Mouse (Mus musculus) T-cell, adult 2 months (primary cell): ENCODE data around the gene Nrbp1.
"Not testable (repeated sequence)": the region's sequence is repeated elsewhere in the genome, so short reads cannot be mapped to it uniquely, and the experiment has no call there.

ENCODE experiments used
- DNase-seq: peaks from one replicate; pipeline ENCODE4 v3.0.0; 2022; ENCODE audit warnings: low spot score

Nrbp1 gene

DNA sequence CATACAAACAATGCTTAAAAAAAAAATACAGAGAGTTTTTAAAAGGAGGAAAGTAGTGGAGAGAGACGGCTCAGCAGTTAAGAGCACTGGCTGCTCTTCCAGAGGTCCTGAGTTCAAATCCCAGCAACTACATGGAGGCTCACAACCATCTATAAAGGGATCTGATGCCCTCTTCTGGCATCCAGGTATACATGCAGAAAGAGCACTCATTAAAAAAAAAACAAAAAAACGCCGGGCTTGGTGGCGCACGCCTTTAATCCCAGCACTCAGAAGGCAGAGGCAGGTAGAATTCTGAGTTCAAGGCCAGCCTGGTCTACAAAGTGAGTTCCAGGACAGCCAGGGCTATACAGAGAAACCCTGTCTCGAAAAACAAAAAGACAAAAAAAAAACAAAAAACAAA lies 24.1 kb upstream of the Nrbp1 start:
- not testable (repeated sequence) for DNase-seq

DNA sequence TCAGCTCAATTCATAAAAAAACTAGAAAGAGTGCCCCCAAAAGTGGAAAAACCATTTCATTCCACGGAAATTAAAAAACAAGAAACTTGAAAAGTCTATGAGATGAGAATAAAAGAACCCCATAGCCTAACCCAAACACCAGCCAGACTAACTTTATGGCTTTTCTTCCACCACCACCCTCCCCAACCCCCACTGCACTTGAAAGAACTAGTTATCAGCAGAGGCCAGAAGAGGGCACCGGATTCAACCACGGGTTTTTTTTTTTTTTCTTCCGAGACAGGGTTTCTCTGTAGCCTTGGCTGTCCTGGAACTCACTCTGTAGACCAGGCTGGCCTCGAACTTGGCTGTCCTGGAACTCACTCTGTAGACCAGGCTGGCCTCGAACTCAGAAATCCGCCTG lies 22.4 kb upstream of the Nrbp1 start:
- DNase-seq: peak; percentile 55

DNA sequence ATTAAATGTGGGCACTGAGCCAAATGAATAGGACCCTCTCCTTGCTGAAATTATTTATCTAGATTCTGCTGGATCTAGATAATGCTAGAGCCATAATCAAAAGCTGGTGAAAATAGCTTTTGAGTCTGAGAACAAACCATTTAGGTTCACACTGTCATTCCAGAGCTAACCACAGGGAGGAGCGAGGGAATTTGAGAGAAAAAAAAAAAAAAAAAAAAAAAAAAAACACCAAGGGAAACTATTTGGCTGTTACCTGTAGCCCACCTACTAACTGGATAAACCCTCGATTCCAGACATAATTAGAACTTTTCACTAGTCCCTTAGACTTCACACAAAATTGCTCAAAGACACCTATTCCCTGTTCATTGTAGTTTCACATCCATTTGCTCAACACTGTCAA lies 21.6 kb upstream of the Nrbp1 start:
- DNase-seq: no peak

DNA sequence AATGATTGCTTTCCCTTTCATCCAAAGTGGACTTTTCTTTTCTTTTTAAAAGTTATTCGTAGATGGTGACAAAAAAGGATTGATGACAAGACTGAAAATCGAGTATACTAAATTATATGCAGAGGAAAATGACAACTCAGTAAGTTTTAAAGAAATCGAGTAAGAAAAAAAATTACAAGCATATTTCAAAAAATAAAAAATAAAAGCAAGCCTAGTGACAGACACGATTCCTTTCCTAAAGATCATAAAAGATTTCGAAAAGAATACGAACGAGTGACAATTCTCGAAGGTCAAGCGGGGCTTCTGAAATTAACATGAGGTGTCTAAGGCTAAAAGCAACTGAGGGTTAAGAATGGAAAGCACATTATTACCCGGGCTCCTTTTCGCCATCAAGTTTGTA lies 21.2 kb upstream of the Nrbp1 start:
- DNase-seq: no peak

DNA sequence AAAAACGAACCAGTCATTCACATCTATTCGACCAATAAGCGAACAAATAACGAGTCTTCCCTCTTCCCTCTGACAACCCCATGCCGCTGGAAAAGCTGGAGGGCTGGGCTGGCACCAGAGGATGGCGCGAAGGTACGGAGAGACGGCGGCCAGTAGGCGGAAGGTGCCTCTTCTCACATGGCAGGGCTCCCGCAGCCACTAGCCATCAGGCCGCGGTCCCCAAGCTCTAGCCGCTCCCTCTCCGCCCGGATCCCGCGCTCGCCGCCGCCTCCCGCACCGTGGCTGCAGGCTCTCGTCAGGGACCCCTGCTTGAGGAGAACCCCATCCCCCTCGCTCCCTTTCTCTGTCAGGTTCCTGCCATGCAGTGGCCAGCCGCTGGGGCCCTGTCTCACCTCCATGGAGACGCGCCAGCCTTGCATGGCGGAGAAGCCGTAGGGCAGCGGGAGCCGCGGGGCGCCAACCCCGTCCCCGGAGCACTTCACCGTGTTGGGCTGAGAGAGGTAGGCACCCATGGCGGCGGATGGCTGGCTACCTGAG lies 20.7 kb upstream of the Nrbp1 start:
- no peak for DNase-seq

DNA sequence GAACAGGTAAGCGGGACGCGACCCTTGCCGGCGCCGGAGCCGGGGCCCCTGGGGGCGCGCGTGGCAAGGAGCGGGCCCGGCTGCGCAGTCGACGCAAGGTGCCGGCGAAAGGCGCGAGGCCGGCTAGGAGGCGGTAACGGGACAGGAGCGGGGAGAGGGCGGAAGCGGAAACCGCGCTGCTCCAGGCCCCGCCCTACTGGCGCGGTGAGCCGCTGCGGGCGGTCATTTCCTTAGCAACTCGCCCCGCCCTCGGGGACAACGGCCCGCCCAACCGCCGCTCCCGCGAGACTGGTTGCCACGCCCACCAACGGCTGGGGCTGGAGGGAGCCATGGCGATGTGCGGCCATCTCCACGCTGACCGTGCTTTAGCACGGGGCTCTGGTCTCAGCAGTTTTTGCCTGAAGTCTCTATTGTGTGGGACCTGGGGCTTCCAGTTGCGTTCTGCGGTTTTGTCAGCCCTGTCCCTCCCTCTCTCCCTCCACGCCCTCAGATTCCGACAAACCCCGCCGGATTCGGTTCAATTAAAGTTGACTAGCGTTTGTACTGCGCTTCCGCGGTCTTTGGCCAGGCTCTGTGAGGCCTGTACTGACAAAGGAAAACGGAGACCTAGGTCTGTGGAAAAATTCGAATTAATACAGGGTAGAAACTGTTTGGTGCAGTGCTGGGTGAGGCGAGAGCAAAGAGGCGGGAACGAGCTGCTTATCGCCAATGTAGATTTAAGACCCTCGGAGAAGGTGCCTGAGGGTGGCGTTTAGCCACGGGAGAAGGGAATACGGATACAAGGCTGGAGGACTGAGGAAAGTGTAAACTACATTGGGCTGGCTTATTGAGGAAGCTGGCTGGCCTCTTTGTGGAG lies 20.0 kb upstream of the Nrbp1 start, which contains the start of gene Ppm1g:
Gene Ppm1g (minus strand): TSS at position 240 of the 856 bp plus-strand sequence.
- peak; percentile 96 for DNase-seq

DNA sequence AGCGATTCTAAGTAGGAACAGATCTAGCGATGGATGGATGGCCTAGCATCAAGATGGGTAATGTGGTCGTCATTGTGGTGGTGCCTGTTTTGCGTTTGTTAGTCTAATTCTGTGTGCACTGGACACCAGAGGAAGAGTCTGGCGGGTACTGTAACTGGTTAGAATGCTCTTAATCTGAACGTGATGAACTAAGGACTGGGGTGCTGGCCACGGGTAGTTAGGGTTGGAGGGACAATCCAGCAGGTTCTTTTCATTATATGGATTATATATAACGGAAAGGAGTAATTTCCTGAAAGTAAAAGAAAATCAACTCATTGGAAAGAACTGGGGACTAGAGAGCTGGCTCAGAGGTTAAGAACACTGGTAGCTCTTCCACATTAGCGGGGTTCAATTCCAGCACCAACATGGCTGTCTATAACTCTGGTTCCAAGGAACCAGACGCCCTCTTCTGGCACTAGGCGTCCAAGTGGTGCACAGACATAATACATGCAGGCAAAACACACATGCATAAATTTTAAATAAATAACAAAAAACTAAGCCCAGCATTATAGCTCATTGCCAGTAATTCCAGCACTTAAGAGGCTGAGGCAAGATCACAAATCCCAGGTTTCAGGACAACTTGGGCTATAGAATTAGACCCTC lies 19.2 kb upstream of the Nrbp1 start:
- peak; percentile 46 for DNase-seq

DNA sequence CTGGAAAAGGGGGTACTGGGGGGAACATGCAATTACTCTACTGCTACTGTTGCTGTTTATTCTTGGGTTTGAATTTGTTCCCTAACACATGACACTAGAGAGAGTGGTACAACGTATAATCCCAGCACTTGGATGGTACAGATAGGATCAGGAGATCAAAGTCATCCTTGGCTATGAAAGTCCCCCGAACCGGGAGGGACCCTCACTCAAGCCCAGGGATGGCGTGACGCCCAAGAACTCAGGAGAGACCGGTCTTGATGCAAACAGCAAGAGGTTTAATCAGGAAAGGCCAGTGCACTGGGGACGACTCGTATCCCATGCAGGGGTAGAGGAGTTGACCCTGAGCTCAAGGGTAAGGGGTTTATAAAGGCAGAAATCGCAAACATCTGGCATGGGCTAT lies 18.0 kb upstream of the Nrbp1 start:
- no peak for DNase-seq

DNA sequence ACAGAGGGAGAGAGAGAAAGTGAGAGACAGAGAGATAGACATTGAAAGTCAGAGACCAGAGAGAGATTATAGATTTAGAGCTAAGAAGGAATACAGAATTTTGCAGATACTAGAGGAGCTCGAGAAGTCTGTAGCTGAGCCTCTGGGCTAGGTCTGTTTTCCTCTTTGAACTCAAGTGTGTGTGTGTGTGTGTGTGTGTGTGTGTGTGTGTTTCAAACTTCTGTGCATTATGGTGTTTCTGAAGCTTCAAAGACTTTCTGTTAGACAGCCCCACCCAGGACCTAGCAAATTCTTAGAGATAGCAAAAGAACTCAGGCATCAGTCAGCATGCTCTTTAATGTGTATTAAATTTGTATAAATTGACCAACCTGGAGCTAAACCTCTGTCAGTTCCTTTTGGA lies 14.0 kb upstream of the Nrbp1 start:
- peak; percentile 55 for DNase-seq

DNA sequence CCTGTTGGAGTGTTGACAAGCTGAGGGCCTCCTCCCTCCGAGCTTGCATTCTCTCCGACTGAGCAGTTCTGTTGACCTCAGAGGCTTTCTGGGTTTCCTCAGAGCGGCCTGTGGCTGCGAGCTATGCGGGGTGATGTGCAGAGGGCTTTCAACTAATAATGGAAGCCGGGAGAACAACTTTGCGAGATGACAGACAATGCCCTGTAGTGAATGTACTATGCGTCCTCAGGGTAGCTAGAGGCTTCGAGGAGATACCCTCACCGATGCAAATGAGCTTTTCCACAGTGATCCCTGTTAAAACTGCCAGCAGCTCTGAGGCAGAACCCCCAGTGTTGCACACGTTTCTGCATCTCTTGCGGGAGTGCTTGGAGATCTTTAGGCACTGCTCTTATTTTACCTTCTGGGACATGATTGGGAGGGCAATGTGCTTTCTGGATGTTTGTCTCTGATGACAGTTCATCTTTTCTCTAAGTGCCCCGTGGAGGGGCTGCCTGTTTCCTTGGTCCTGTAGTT lies 914 bp downstream of the Nrbp1 start:
- no peak for DNase-seq

DNA sequence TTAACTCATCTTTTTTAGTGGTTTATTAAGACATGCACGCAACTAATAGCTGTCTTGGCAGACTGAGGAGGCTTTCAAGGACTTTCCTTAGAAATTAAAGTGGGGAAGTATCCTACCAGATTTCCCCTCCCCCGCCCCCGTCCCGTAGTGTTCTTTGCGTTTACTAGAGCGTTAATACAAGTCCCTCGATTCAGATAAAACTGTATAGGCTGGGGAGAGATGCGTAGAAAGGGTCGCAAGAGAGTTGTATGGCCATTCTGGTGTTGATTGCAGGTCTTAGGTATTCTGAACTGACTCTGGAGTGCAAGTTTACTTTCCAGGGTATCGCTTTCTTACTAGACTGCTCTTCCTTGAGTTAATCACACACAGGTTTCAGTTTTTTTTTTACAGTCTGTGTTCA lies 1.5 kb downstream of the Nrbp1 start:
- no peak for DNase-seq

DNA sequence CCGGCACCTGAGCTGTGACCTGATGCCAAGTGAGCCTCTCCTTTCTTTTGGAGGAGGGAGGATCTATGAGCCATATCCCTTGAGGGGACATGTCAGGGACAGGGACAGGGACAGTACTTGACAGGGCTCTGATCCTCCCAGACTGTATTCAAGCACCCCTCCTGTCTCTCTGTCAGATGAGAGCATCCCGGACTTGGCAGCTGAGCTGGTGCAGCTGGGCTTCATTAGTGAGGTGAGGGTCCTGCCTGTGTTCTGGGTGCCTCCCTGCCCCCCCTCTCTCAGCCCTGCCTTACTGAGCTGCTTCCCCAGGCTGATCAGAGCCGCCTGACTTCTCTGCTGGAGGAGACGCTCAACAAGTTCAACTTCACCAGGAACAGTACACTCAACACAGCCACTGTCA lies 10.1 kb downstream of the Nrbp1 start:
- DNase-seq: no peak

DNA sequence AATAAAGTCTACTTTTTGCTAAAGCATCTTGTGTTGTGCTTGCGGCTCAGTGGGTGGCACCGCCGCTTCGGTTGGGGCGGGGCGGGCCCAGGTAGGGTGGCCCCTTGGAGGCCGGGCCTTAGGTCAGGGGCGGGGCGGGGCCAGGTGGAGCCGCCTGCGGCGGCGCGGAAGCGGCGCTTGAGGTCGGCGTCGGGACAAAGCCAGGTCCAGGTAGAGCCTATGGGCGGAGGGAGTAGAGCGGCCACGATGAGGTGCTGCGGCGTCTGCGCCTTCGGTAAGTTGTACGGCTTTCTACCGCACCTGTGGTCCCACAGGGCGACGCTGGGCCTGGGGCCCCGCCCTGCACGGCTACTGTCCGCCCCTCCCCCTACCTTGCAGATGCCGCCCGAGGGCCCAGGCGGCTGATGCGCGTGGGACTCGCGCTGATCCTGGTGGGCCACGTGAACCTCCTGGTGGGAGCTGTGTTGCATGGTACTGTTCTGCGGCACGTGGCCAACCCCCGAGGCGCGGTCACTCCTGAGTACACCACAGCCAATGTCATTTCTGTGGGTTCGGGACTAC lies 11.0 kb downstream of the Nrbp1 start, which contains the start of gene Krtcap3:
Gene Krtcap3 (plus strand): TSS at position 151 of the 561 bp plus-strand sequence.
- peak; percentile 20 for DNase-seq

DNA sequence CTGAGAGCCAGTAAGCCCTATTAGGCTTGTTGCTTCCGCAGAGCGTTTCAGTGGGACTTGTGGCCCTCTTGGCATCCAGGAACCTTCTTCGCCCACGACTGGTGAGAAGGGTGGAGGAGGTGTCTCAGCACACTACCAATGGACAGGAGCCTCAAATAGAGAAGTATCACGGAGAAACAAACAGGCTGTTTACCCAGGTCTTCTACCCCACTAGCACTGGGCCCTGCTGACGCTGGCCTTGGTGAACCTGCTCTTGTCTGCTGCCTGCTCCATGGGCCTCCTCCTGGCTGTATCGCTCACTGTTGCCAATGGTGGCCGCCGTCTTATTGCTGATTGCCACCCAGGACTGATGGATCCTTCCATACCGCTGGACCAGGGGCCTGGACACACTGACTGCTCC lies 11.5 kb downstream of the Nrbp1 start:
- no peak for DNase-seq

DNA sequence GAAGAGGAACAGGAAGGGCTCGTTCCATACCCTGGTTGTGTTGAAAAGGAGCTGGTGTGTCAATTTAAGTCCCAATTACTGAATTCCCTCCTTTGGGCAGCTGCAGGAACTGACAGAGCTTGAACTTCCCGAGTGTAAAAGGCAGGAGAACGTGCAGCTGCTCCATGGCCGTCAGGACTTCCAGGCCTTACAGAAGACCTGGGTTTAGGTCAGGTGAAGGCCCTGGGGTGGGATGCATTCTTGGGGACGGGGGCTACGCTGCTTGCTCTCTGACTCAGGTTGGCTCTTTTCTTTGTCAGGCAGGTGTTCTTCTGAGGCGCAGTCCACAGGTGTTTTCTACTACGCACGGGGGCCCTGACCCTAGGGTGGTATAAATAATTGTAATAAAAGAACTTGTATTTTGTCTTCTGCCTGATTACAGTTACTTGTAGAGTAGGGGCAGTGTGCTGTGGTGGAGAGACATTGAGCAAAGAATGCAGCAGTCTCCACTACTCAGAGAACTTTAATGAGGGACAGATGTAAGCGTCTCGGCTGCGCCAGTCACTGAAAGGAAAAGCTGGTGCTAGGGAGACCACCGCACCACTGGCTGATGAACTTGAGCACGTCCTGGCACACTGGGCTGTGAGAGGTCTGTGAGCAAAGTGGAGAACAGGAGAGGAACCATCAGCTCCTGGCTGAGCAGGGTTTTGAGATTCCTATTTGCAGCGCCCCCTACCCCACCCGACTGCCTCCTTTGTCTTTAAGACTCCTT lies 12.3 kb downstream of the Nrbp1 start:
- no peak for DNase-seq

DNA sequence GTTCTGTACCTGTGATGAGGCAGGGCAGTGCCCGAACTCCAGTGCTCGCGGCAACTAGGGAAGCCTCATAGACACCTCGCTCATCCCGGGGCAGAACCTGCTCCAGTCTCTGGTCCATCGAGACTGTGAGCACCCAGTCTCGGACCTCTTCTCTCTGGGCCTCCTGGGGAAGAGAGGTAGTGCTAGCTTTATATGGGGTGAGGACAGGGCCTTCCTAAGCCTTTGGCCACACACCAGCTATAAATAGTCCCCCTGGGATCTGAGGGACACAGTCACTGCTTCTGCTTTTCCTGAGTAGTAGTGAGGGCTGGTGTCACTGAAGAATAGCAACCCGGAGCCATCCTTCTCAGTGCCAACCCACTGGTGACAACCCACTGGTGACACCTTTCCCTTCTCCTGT lies 13.1 kb downstream of the Nrbp1 start:
- no peak for DNase-seq

DNA sequence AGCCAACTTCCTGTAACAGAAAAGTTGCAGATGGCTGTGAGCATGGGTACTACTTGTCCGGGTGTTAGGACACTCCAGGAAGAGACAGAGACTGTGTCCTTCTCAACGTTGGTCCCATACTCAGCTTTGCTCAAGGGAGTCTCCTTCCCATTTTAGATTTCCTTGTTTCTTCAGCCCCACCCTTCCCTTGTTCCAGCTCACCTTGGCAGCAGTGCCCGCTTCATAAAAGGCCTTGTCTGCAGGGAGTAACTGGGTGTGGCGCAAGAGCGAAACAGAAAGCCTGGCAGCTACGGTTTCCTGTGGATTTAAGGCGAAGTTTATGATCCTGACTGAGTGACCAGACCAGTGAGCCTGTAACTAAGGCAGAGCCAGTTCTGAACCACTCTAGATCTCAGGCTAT lies 13.8 kb downstream of the Nrbp1 start:
- no peak for DNase-seq

DNA sequence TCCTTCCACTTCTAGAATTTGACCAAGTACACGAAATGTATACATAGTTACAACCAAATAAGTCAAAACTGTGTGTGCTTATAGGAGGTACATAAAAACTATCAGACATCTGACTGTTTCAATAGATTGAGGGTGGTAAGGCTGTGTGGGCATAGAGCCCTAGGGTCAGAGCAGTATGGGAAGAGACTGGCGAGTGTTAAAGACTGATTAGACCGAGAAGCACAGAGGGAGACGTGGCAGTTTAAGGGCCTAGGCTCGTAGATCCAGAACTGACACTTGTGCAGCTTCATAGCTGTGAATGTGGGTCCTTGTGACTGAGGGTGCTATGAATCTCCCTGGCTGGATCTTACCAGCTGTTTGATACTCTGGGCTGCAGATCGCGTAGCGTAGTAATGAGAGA lies 14.2 kb downstream of the Nrbp1 start:
- DNase-seq: no peak

DNA sequence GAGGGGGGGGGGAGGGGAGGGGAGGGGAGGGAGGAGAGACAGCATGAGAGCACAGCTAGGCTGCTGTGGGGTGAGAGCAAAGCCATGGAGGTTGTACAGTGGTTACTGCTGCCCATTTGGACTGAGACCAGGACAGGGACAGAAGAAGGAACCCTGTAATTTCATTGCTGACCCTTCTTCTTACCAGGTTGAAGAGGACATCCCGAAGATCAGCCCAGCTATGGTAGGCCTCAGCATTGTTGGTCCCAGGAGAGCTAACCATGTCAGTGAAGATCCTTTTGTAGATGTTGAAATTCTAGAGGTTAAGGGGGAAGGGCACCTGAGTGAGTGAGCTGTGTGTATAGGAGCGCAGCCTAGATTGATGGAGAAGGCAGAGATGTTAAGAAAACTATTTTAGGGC lies 14.7 kb downstream of the Nrbp1 start:
- DNase-seq: no peak

DNA sequence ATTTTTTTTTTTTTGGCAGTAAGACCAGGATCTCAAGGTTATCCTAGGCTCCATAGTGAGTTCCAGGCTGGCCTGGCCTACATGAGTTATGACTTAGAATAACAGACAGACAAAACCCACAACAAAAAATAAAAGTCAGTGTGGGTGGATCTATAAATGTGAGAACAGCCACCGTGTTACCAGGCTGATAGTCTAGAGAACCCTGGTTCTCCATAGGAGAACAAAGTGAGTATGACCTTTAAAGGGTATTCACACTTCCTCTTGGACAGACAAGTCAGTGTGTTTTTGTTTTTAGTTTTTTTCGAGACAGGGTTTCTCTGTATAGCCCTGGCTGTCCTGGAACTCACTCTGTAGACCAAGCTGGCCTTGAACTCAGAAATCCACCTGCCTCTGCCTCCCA lies 15.3 kb downstream of the Nrbp1 start:
- DNase-seq: no peak

DNA sequence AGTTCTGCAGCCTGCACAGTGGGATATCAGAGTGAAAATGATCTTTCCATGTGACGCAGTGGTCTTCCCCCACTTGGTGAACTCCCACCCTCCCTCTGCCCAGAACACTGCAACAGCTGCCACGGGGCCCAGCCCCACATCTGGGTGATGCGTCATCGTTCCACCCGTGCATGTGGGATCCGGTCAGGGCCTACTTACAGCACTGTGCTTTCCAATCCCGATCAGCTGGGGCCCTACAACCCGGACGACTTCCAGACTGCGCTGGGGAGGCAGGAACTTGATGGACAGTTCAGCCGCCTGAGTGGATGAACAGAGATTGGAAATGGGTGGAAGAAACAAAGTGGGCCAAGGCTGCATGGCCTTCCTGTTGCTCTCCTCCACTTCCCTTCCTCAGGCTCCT lies 17.0 kb downstream of the Nrbp1 start:
- DNase-seq: no peak

DNA sequence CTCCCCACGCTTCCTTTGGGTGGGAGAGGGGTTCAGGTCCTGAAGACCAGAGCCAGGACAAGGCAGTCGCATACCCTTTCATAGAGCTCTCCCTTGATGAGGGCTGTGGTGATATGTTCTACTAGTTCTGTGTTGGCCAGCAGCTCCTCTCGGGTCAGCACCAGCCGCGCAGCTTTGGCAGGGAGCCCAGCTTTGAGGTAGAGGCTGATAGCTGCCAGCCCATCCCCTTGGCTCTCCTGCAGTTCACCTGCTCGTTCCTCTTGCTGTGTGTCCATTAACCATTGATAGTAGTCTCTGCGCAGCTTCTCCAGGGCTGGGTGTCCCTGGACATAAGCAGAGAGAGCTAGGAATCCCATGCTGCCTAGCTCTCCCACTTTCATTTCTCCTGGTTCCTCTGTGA lies 25.4 kb downstream of the Nrbp1 start:
- DNase-seq: no peak
